Mouse (Mus musculus) bone marrow, adult 2 months (tissue): Measurements from ENCODE around the gene Dcbld2.

Source experiments
- CTCF ChIP-seq: fragments of 200-500 bp; IDR thresholded peaks from 2 replicates; pipeline ENCODE4 v1.5.1; 2011; ENCODE audit warnings: low read length, control low read depth; ENCODE audit not compliant: control insufficient read depth, insufficient read depth
- POLR2A ChIP-seq: fragments of 200-500 bp; IDR thresholded peaks from 2 replicates; pipeline ENCODE4 v1.6.1; 2011; ENCODE audit warnings: low read depth, mild to moderate bottlenecking, control low read depth, low read length, borderline replicate concordance; ENCODE audit not compliant: control insufficient read depth

GRCm38 (mm10) chr16:58446281-58447259 is 38.3 kb downstream of the Dcbld2 start:
- TF ChIP-seq POLR2A = no peak
- TF ChIP-seq CTCF = no peak
